Mouse (Mus musculus) E14TG2a.4 (cell line): ENCODE results near the gene Pmm2.
A peak's percentile ranks its signal among the peaks of the same experiment; 100 is the strongest.

ENCODE experiments used
- H3K27me3 ChIP-seq: 2 replicates; pipeline ENCODE4 v1.6.1; 2014; ENCODE audit warnings: low read length, control low read depth; ENCODE audit not compliant: insufficient read depth
- H3K36me3 ChIP-seq: 2 replicates; pipeline ENCODE4 v1.6.1; 2014; ENCODE audit warnings: low read length, control low read depth; ENCODE audit not compliant: insufficient read depth
- H3K4me1 ChIP-seq: replicated peaks from 2 replicates; pipeline ENCODE4 v1.6.1; 2014; ENCODE audit warnings: low read depth, low read length, control low read depth
- H3K4me3 ChIP-seq: replicated peaks from 2 replicates; pipeline ENCODE4 v1.5.1; 2014; ENCODE audit warnings: mild to moderate bottlenecking, low read length
- H3K9me3 ChIP-seq: 2 replicates; pipeline ENCODE4 v1.6.1; 2014; ENCODE audit warnings: low read length, control low read depth
- CTCF ChIP-seq: conservative IDR thresholded peaks from 2 replicates; pipeline ENCODE4 v1.5.1; 2014; ENCODE audit warnings: low read length
- NANOG ChIP-seq: IDR thresholded peaks from 2 replicates; pipeline ENCODE4 v1.6.1; 2014; ENCODE audit warnings: borderline replicate concordance, low read length, mixed read lengths
- POU5F1 ChIP-seq: IDR thresholded peaks from 2 replicates; pipeline ENCODE4 v1.6.1; 2014; ENCODE audit warnings: low read length, borderline replicate concordance

Gene Pmm2

GRCm38 (mm10) chr16:8613447-8613846 lies 24.0 kb upstream of the Pmm2 start:
- H3K4me1 ChIP-seq: 0 out of 2 replicates have a peak, but pooled peaks cover 2% of the 10 kb centered on the region
- TF ChIP-seq CTCF: no peak
- no peak for TF ChIP-seq POU5F1
- TF ChIP-seq NANOG: no peak
- H3K9me3 ChIP-seq: no peaks in the 10 kb centered on the region
- no peak overlapping the region for H3K4me3 ChIP-seq
- no peaks in the 10 kb centered on the region for H3K36me3 ChIP-seq
- H3K27me3 ChIP-seq: peaks cover 5% of the 10 kb centered on the region; the same call in 1 of the 2 replicates

GRCm38 (mm10) chr16:8619659-8620314 lies 17.7 kb upstream of the Pmm2 start:
- Histone ChIP-seq H3K9me3 (no peaks in the 10 kb centered on the region), H3K27me3 (peaks cover 10% of the 10 kb centered on the region), H3K4me3 (no peak overlapping the region), H3K4me1 (peaks cover 25% of the 10 kb centered on the region), H3K36me3 (no peaks in the 10 kb centered on the region)
- TF ChIP-seq POU5F1: no peak
- TF ChIP-seq CTCF: no peak
- TF ChIP-seq NANOG: no peak

- no peak for TF ChIP-seq POU5F1
- Histone ChIP-seq H3K9me3 (no peaks in the 10 kb centered on the region), H3K36me3 (no peaks in the 10 kb centered on the region), H3K27me3 (peaks cover 10% of the 10 kb centered on the region), H3K4me1 (peaks cover 25% of the 10 kb centered on the region), H3K4me3 (no peak overlapping the region)
These were observed 17.0 kb upstream of the Pmm2 start for GRCm38 (mm10) chr16:8620315-8621115.

GRCm38 (mm10) chr16:8630419-8630818 lies 7.1 kb upstream of the Pmm2 start:
- Histone ChIP-seq H3K36me3 (peaks cover 48% of the 10 kb centered on the region), H3K4me3 (no peak overlapping the region), H3K27me3 (no peaks in the 10 kb centered on the region), H3K9me3 (no peaks in the 10 kb centered on the region), H3K4me1 (peaks cover 37% of the 10 kb centered on the region)
- TF ChIP-seq POU5F1: no peak

- TF ChIP-seq CTCF (no peak), POU5F1 (no peak), NANOG (no peak)
- Histone ChIP-seq H3K27me3 (no peaks in the 10 kb centered on the region), H3K9me3 (no peaks in the 10 kb centered on the region), H3K4me1 (peaks cover 48% of the 10 kb centered on the region), H3K36me3 (peaks cover 56% of the 10 kb centered on the region), H3K4me3 (no peak overlapping the region)
These were observed 6.0 kb upstream of the Pmm2 start for GRCm38 (mm10) chr16:8631428-8631827.

- Histone ChIP-seq H3K36me3 (peaks cover 68% of the 10 kb centered on the region), H3K4me3 (peak overlapping the region; percentile 96), H3K9me3 (no peaks in the 10 kb centered on the region), H3K4me1 (peaks cover 63% of the 10 kb centered on the region), H3K27me3 (no peaks in the 10 kb centered on the region)
- no peak for TF ChIP-seq CTCF
- no peak for TF ChIP-seq POU5F1
- no peak for TF ChIP-seq NANOG
These were observed 632 bp upstream of the Pmm2 start for GRCm38 (mm10) chr16:8636867-8637216.

- Histone ChIP-seq H3K36me3 (peaks cover 68% of the 10 kb centered on the region), H3K27me3 (no peaks in the 10 kb centered on the region), H3K4me3 (peak overlapping the region; percentile 96), H3K9me3 (no peaks in the 10 kb centered on the region), H3K4me1 (peaks cover 59% of the 10 kb centered on the region)
- TF ChIP-seq POU5F1 (no peak), NANOG (no peak), CTCF (no peak)
These were observed 657 bp downstream of the Pmm2 start for GRCm38 (mm10) chr16:8638131-8638530.

GRCm38 (mm10) chr16:8639466-8640191 lies 2.2 kb downstream of the Pmm2 start:
- H3K4me3 ChIP-seq: no peak overlapping the region
- peaks cover 48% of the 10 kb centered on the region for H3K4me1 ChIP-seq
- peaks cover 68% of the 10 kb centered on the region for H3K36me3 ChIP-seq
- H3K27me3 ChIP-seq: no peaks in the 10 kb centered on the region
- H3K9me3 ChIP-seq: no peaks in the 10 kb centered on the region
- TF ChIP-seq CTCF (no peak), NANOG (no peak), POU5F1 (no peak)
